Mouse (Mus musculus) liver (tissue): Measurements from ENCODE around the gene Gstp3.

Experiments used
- DNase-seq: peaks from one replicate; pipeline ENCODE4 v3.0.0-alpha.2; 2020; ENCODE audit warnings: mixed read lengths

Gstp3 gene

GRCm38 (mm10) chr19:4059069-4059740 lies at the start of gene Gstp3:
Gene Gstp3 (minus strand): TSS chr19:4059569.
- DNase-seq = peak; percentile 84

GRCm38 (mm10) chr19:4108535-4108934 lies 49.2 kb upstream of the Gstp3 start:
- no peak for DNase-seq

- DNase-seq = no peak
Observed at GRCm38 (mm10) chr19:4106654-4107053, 47.3 kb upstream of the Gstp3 start.

- DNase-seq = no peak
Observed at GRCm38 (mm10) chr19:4104675-4105194, 45.4 kb upstream of the Gstp3 start.

GRCm38 (mm10) chr19:4103792-4104191 lies 44.4 kb upstream of the Gstp3 start:
- DNase-seq = no peak

- no peak for DNase-seq
Observed at GRCm38 (mm10) chr19:4103294-4103693, 43.9 kb upstream of the Gstp3 start.

- DNase-seq = no peak
Observed at GRCm38 (mm10) chr19:4102626-4103025, 43.3 kb upstream of the Gstp3 start.

- DNase-seq = no peak
Observed at GRCm38 (mm10) chr19:4102049-4102448, 42.7 kb upstream of the Gstp3 start.

GRCm38 (mm10) chr19:4101466-4101865 lies 42.1 kb upstream of the Gstp3 start:
- DNase-seq = no peak

- DNase-seq = peak; percentile 26
Observed at GRCm38 (mm10) chr19:4100718-4101261, 41.4 kb upstream of the Gstp3 start.

- DNase-seq = peak; percentile 87
Observed at GRCm38 (mm10) chr19:4099837-4100717, 40.7 kb upstream of the Gstp3 start, which contains the start of gene Pitpnm1. Gene Pitpnm1 (plus strand): TSS chr19:4099998.

- DNase-seq = peak; percentile 94
Observed at GRCm38 (mm10) chr19:4099056-4099455, 39.7 kb upstream of the Gstp3 start.

- no peak for DNase-seq
Observed at GRCm38 (mm10) chr19:4098426-4098825, 39.1 kb upstream of the Gstp3 start.

GRCm38 (mm10) chr19:4097441-4097825 lies 38.1 kb upstream of the Gstp3 start:
- peak; percentile 93 for DNase-seq

- peak; percentile 99 for DNase-seq
Observed at GRCm38 (mm10) chr19:4096642-4097440, 37.5 kb upstream of the Gstp3 start, which contains the start of gene Cdk2ap2. Gene Cdk2ap2 (plus strand): TSS chr19:4097182.

- DNase-seq = no peak
Observed at GRCm38 (mm10) chr19:4095802-4096201, 36.4 kb upstream of the Gstp3 start.

- DNase-seq = no peak
Observed at GRCm38 (mm10) chr19:4094774-4095303, 35.5 kb upstream of the Gstp3 start.

- DNase-seq = no peak
Observed at GRCm38 (mm10) chr19:4094348-4094747, 35.0 kb upstream of the Gstp3 start.

GRCm38 (mm10) chr19:4093772-4094171 lies 34.4 kb upstream of the Gstp3 start:
- DNase-seq = no peak

- no peak for DNase-seq
Observed at GRCm38 (mm10) chr19:4092750-4093149, 33.4 kb upstream of the Gstp3 start.

- no peak for DNase-seq
Observed at GRCm38 (mm10) chr19:4091383-4091782, 32.0 kb upstream of the Gstp3 start.

GRCm38 (mm10) chr19:4090446-4090845 lies 31.1 kb upstream of the Gstp3 start:
- no peak for DNase-seq
